Mouse (Mus musculus) forebrain, embryonic 11.5 days (tissue): ENCODE data around the gene Prpf39. TPM values are rescaled to one million over a fixed set of nuclear protein-coding genes. Genes with fewer than 3 reads are reported as not detected.

Source experiments
- ATAC-seq: fragments of 200-750 bp; cut with Nextera tagmentation; replicated peaks from 2 replicates; pipeline ENCODE4 v1.8.0; 2017; ENCODE audit warnings: moderate TSS enrichment; ENCODE audit not compliant: low FRiP score
- DNase-seq: peaks from one replicate; pipeline ENCODE4 v3.0.0-alpha.2; 2017; ENCODE audit warnings: low spot score
- H3K27ac ChIP-seq: fragments of 300-500 bp; sonication (generic); 2 replicates; pipeline ENCODE4 v1.5.1; 2014; ENCODE audit warnings: low read depth, low read length
- H3K27me3 ChIP-seq: fragments of 300-500 bp; sonication (generic); 2 replicates; pipeline ENCODE4 v1.6.1; 2014; ENCODE audit warnings: mild to moderate bottlenecking, low read length, mixed read lengths; ENCODE audit not compliant: control insufficient read depth, insufficient read depth
- H3K36me3 ChIP-seq: fragments of 300-500 bp; sonication (generic); 2 replicates; pipeline ENCODE4 v1.6.1; 2014; ENCODE audit warnings: mild to moderate bottlenecking, low read length, moderate library complexity, mixed read lengths; ENCODE audit not compliant: control insufficient read depth, insufficient read depth
- H3K4me1 ChIP-seq: fragments of 300-500 bp; sonication (generic); replicated peaks from 2 replicates; pipeline ENCODE4 v1.6.1; 2014; ENCODE audit warnings: low read length, mixed read lengths; ENCODE audit not compliant: control insufficient read depth, insufficient read depth
- H3K4me2 ChIP-seq: fragments of 300-500 bp; sonication (generic); 2 replicates; pipeline ENCODE4 v1.6.1; 2014; ENCODE audit warnings: low read depth, mild to moderate bottlenecking, low read length, moderate library complexity, mixed read lengths; ENCODE audit not compliant: severe bottlenecking
- H3K4me3 ChIP-seq: fragments of 300-500 bp; sonication (generic); 2 replicates; pipeline ENCODE4 v1.5.1; 2014; ENCODE audit warnings: low read depth, low read length
- H3K9ac ChIP-seq: fragments of 300-500 bp; sonication (generic); 2 replicates; pipeline ENCODE4 v1.6.1; 2014; ENCODE audit warnings: low read length
- H3K9me3 ChIP-seq: fragments of 300-500 bp; sonication (generic); 2 replicates; pipeline ENCODE4 v1.6.1; 2016; ENCODE audit warnings: low read length, mixed read lengths; ENCODE audit not compliant: control insufficient read depth
- WGBS: fragments of 180-500 bp; shearing (Covaris S2); extraction: QIAGEN DNeasy Blood & Tissue Kit; methylation state at CpG from one replicate; pipeline ENCODE4 v1.1.7; 2014; 5-methylcytosine and 5-hydroxymethylcytosine counted together
- polyA plus RNA-seq: library from polyadenylated mRNA; unstranded; fragments of >200 nt; fragmentation: Nextera tagmentation; extraction: Ambion mirVana; gene quantifications from 2 replicates; pipeline ENCODE4 v1.2.1, GENCODE M21; 2014

Gene Prpf39
- polyA plus RNA-seq, 1 experiment from 2014 or later = 74.5 TPM

- ATAC-seq (no peak), DNase-seq (no peak)
- Histone ChIP-seq H3K4me1 (0 out of 2 replicates have a peak, but pooled peaks cover 6% of the 10 kb centered on the region), H3K27ac (peak overlapping the region; percentile 51; the same call in 1 of the 2 replicates), H3K27me3 (no peaks in the 10 kb centered on the region), H3K4me3 (peak overlapping the region; percentile 87), H3K4me2 (peak overlapping the region; percentile 67), H3K9me3 (no peaks in the 10 kb centered on the region), H3K9ac (peak overlapping the region; percentile 80), H3K36me3 (no peaks in the 10 kb centered on the region)
- WGBS = under 1% methylated on average over 36 of the region's 41 CpGs
These were observed 39.7 kb downstream of the Prpf39 start for GRCm38 (mm10) chr12:65075733-65076310.

- Histone ChIP-seq H3K36me3 (no peaks in the 10 kb centered on the region; the same call in 1 of the 2 replicates), H3K27ac (no peak overlapping the region), H3K4me2 (peak overlapping the region; percentile 67; the same call in 1 of the 2 replicates), H3K4me1 (0 out of 2 replicates have a peak, but pooled peaks cover 6% of the 10 kb centered on the region), H3K27me3 (no peaks in the 10 kb centered on the region), H3K9me3 (no peaks in the 10 kb centered on the region), H3K9ac (no peak overlapping the region), H3K4me3 (peak overlapping the region; percentile 87; the same call in 1 of the 2 replicates)
- ATAC-seq = no peak
- DNase-seq = no peak
- 85% methylated on average over 9 of the region's 9 CpGs for WGBS
These were observed 40.8 kb downstream of the Prpf39 start for GRCm38 (mm10) chr12:65076906-65077305.

- Histone ChIP-seq H3K36me3 (peaks cover 8% of the 10 kb centered on the region), H3K9ac (no peak overlapping the region), H3K27me3 (no peaks in the 10 kb centered on the region), H3K27ac (no peak overlapping the region), H3K4me3 (no peak overlapping the region), H3K4me1 (no peaks in the 10 kb centered on the region), H3K9me3 (no peaks in the 10 kb centered on the region), H3K4me2 (no peak overlapping the region)
- 71% methylated on average over 1 of the region's 1 CpGs for WGBS
- DNase-seq = no peak
- ATAC-seq = no peak
These were observed 72.6 kb downstream of the Prpf39 start for GRCm38 (mm10) chr12:65108746-65109145.

GRCm38 (mm10) chr12:65111503-65111902 lies 75.4 kb downstream of the Prpf39 start:
- 92% methylated on average over 3 of the region's 3 CpGs for WGBS
- no peaks in the 10 kb centered on the region for H3K4me1 ChIP-seq
- no peak overlapping the region for H3K4me3 ChIP-seq
- H3K27ac ChIP-seq = no peak overlapping the region
- ATAC-seq = no peak
- H3K36me3 ChIP-seq = no peaks in the 10 kb centered on the region; the same call in 1 of the 2 replicates
- H3K9ac ChIP-seq = no peak overlapping the region
- no peak for DNase-seq
- H3K9me3 ChIP-seq = no peaks in the 10 kb centered on the region
- H3K4me2 ChIP-seq = no peak overlapping the region
- no peaks in the 10 kb centered on the region for H3K27me3 ChIP-seq

- Histone ChIP-seq H3K36me3 (no peaks in the 10 kb centered on the region; the same call in 1 of the 2 replicates), H3K9ac (no peak overlapping the region)
- DNase-seq = no peak
These were observed 76.7 kb downstream of the Prpf39 start for GRCm38 (mm10) chr12:65112811-65113210.

More at GRCm38 (mm10) chr12:65112811-65113210, 76.7 kb downstream of the Prpf39 start:
- H3K9me3 ChIP-seq = no peaks in the 10 kb centered on the region
- no peaks in the 10 kb centered on the region for H3K27me3 ChIP-seq
- no peak overlapping the region for H3K4me2 ChIP-seq
- no peaks in the 10 kb centered on the region for H3K4me1 ChIP-seq
- ATAC-seq = no peak
- H3K4me3 ChIP-seq = no peak overlapping the region
- H3K27ac ChIP-seq = no peak overlapping the region
- WGBS = 100% methylated on average over 1 of the region's 1 CpGs

Other genes with a start within 250 kb of the Prpf39 start
- gene Gm527, start 118.4 kb upstream of the Prpf39 start, polyA plus RNA-seq = 2.3 TPM in 2 replicates
- 13.7 and 14.2 TPM in 2 replicates for gene Klhl28, start 70.8 kb upstream of the Prpf39 start, polyA plus RNA-seq
- gene Togaram1, start 70.5 kb upstream of the Prpf39 start, polyA plus RNA-seq = 26.5 and 27.2 TPM in 2 replicates
- 656 and 721 TPM in 2 replicates for gene Fkbp3, start 37.7 kb downstream of the Prpf39 start, polyA plus RNA-seq
- gene Fancm, start 39.3 kb downstream of the Prpf39 start, polyA plus RNA-seq = 12.1 and 13.2 TPM in 2 replicates
- gene Mis18bp1, start 136.3 kb downstream of the Prpf39 start, polyA plus RNA-seq = 77.3 and 92.6 TPM in 2 replicates
- not detected in 2 replicates for gene Wdr20rt, start 189.2 kb downstream of the Prpf39 start, polyA plus RNA-seq